Mouse (Mus musculus): ENCODE results near the gene Clhc1.

DNA sequence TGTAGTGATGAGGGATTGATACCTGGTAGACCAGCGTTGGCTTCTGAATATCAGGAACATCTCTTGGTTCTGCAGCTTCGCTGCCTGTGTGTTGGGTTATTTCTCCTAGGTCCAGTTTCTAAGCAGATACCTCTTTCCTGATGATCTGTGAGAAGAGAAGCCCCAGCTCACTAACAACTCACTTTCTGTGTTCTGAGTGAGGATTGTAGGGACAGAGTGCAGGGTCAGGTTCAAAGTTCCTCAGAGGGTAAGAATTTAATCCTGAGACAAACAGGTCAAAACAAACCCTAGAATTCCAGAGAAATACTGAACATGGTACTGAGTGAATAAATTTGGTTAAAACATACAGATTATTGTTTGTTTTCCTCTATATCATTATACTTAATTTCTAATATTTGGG lies 15.7 kb downstream of the Clhc1 start:
- TF ChIP-seq CTCF (IDR thresholded peaks at IDR 0.05; ENCODE audit: low read depth) (no peak), EP300 (optimal IDR thresholded peaks at IDR 0.05) (no peak)

All from stomach, postnatal 0 days (tissue).